Mouse (Mus musculus) liver, embryonic 11.5 days (tissue): ENCODE data around the gene Ucn. TPM values are rescaled to one million over a fixed set of nuclear protein-coding genes. Genes with fewer than 3 reads are reported as not detected.

ENCODE experiments used
- ATAC-seq: fragments of 200-750 bp; cut with Nextera tagmentation; replicated peaks from 2 replicates; pipeline ENCODE4 v1.8.0; 2017; ENCODE audit warnings: moderate number of reproducible peaks, mild to moderate bottlenecking, moderate TSS enrichment, moderate library complexity; ENCODE audit not compliant: low FRiP score
- DNase-seq: peaks from one replicate; pipeline ENCODE4 v3.0.0-alpha.2; 2017; ENCODE audit warnings: low spot score
- H3K27ac ChIP-seq: fragments of 300-500 bp; sonication (generic); 2 replicates; pipeline ENCODE4 v1.5.1; 2014; ENCODE audit warnings: mild to moderate bottlenecking, low read depth, low read length, control low read depth
- H3K27me3 ChIP-seq: fragments of 300-500 bp; sonication (generic); replicated peaks from 2 replicates; pipeline ENCODE4 v1.6.1; 2014; ENCODE audit warnings: low read length, mixed read lengths; ENCODE audit not compliant: control insufficient read depth, insufficient read depth
- H3K36me3 ChIP-seq: fragments of 300-500 bp; sonication (generic); 2 replicates; pipeline ENCODE4 v1.6.1; 2014; ENCODE audit warnings: mild to moderate bottlenecking, low read length, moderate library complexity, mixed read lengths; ENCODE audit not compliant: control insufficient read depth, insufficient read depth
- H3K4me1 ChIP-seq: fragments of 300-500 bp; sonication (generic); replicated peaks from 2 replicates; pipeline ENCODE4 v1.6.1; 2014; ENCODE audit warnings: low read length, mixed read lengths; ENCODE audit not compliant: control insufficient read depth, insufficient read depth
- H3K4me2 ChIP-seq: fragments of 300-500 bp; sonication (generic); 2 replicates; pipeline ENCODE4 v1.6.1; 2014; ENCODE audit warnings: mild to moderate bottlenecking, control low read depth, moderate library complexity
- H3K4me3 ChIP-seq: fragments of 300-500 bp; sonication (generic); 2 replicates; pipeline ENCODE4 v1.5.1; 2014; ENCODE audit warnings: low read depth, low read length, control low read depth
- H3K9ac ChIP-seq: fragments of 300-500 bp; sonication (generic); 2 replicates; pipeline ENCODE4 v1.6.1; 2014; ENCODE audit warnings: low read depth, low read length, control low read depth
- H3K9me3 ChIP-seq: fragments of 300-500 bp; sonication (generic); 2 replicates; pipeline ENCODE4 v1.6.1; 2016; ENCODE audit warnings: low read length, inconsistent platforms, mixed read lengths; ENCODE audit not compliant: control insufficient read depth
- WGBS: fragments of 180-500 bp; shearing (Covaris S2); extraction: QIAGEN DNeasy Blood & Tissue Kit; methylation state at CpG from one replicate; pipeline ENCODE4 v1.1.7; 2014; 5-methylcytosine and 5-hydroxymethylcytosine counted together
- polyA plus RNA-seq: library from polyadenylated mRNA; unstranded; fragments of >200 nt; fragmentation: Nextera tagmentation; extraction: Ambion mirVana; gene quantifications from 2 replicates; pipeline ENCODE4 v1.2.1, GENCODE M21; 2014

The Ucn gene
- polyA plus RNA-seq, 1 experiment from 2014 or later = not detected

- peaks cover 6% of the 10 kb centered on the region; the same call in 1 of the 2 replicates for H3K4me1 ChIP-seq
- H3K27ac ChIP-seq = no peak overlapping the region
- H3K4me3 ChIP-seq = peak overlapping the region; percentile 26
- DNase-seq = peak; percentile 37
- ATAC-seq = peak; percentile 33; the same call in 1 of the 2 replicates
- peaks cover 80% of the 10 kb centered on the region for H3K27me3 ChIP-seq
- H3K9ac ChIP-seq = no peak overlapping the region
- no peaks in the 10 kb centered on the region for H3K9me3 ChIP-seq
- peak overlapping the region; percentile 72 for H3K4me2 ChIP-seq
- WGBS = 1% methylated on average over 59 of the region's 59 CpGs
- H3K36me3 ChIP-seq = no peaks in the 10 kb centered on the region
Observed at GRCm38 (mm10) chr5:31094799-31095691, 43.6 kb downstream of the Ucn start.

- H3K36me3 ChIP-seq = no peaks in the 10 kb centered on the region
- H3K9me3 ChIP-seq = no peaks in the 10 kb centered on the region
- H3K27me3 ChIP-seq = peaks cover 88% of the 10 kb centered on the region
- no peak overlapping the region for H3K27ac ChIP-seq
- H3K9ac ChIP-seq = no peak overlapping the region
- ATAC-seq = no peak
- H3K4me1 ChIP-seq = peaks cover 6% of the 10 kb centered on the region; the same call in 1 of the 2 replicates
- H3K4me3 ChIP-seq = peak overlapping the region; percentile 26; the same call in 1 of the 2 replicates
- 3% methylated on average over 29 of the region's 29 CpGs for WGBS
- peak; percentile 39 for DNase-seq
- peak overlapping the region; percentile 72 for H3K4me2 ChIP-seq
Observed at GRCm38 (mm10) chr5:31094100-31094798, 44.4 kb downstream of the Ucn start.

GRCm38 (mm10) chr5:31093151-31094041, 45.2 kb downstream of the Ucn start:
- H3K4me1 ChIP-seq = peaks cover 6% of the 10 kb centered on the region; the same call in 1 of the 2 replicates
- WGBS = 2% methylated on average over 54 of the region's 54 CpGs
- peak; percentile 64 for DNase-seq
- H3K9me3 ChIP-seq = no peaks in the 10 kb centered on the region
- peak overlapping the region; percentile 46 for H3K4me3 ChIP-seq
- no peaks in the 10 kb centered on the region for H3K36me3 ChIP-seq
- peak; percentile 69 for ATAC-seq
- H3K27me3 ChIP-seq = peaks cover 89% of the 10 kb centered on the region
- H3K27ac ChIP-seq = no peak overlapping the region
- no peak overlapping the region for H3K9ac ChIP-seq
- peak overlapping the region; percentile 72 for H3K4me2 ChIP-seq

GRCm38 (mm10) chr5:31092231-31092975, 46.2 kb downstream of the Ucn start:
- Histone ChIP-seq H3K27ac (no peak overlapping the region), H3K9me3 (no peaks in the 10 kb centered on the region), H3K4me2 (peak overlapping the region; percentile 72), H3K27me3 (peaks cover 95% of the 10 kb centered on the region), H3K4me1 (peaks cover 6% of the 10 kb centered on the region; the same call in 1 of the 2 replicates), H3K4me3 (peak overlapping the region; percentile 46), H3K9ac (no peak overlapping the region), H3K36me3 (no peaks in the 10 kb centered on the region)
- ATAC-seq (no peak), DNase-seq (no peak)
- WGBS = 4% methylated on average over 42 of the region's 53 CpGs

Other genes with a start within 250 kb of the Ucn start
- gene Ost4, start 231.0 kb downstream of the Ucn start, polyA plus RNA-seq = 467 and 501 TPM in 2 replicates
- gene Emilin1, start 225.4 kb downstream of the Ucn start, polyA plus RNA-seq = 89.5 and 95.1 TPM in 2 replicates
- 58.6 and 60.2 TPM in 2 replicates for gene Khk, start 217.4 kb downstream of the Ucn start, polyA plus RNA-seq
- gene Cgref1, start 193.2 kb downstream of the Ucn start, polyA plus RNA-seq = 5.4 and 8.2 TPM in 2 replicates
- 111 and 118 TPM in 2 replicates for gene Preb, start 178.5 kb downstream of the Ucn start, polyA plus RNA-seq
- 0.04 TPM in 2 replicates for gene Tcf23, start 170.2 kb downstream of the Ucn start, polyA plus RNA-seq
- gene Atraid, start 90.5 kb downstream of the Ucn start, polyA plus RNA-seq = 68.5 and 72.4 TPM in 2 replicates
- 9.3 and 10.3 TPM in 2 replicates for gene Slc5a6, start 89.9 kb downstream of the Ucn start, polyA plus RNA-seq
- 65.0 and 66.0 TPM in 2 replicates for gene Cad, start 84.0 kb downstream of the Ucn start, polyA plus RNA-seq
- not detected in 2 replicates for gene Dnajc5g, start 32.5 kb downstream of the Ucn start, polyA plus RNA-seq
- gene Slc30a3, start 30.6 kb downstream of the Ucn start, polyA plus RNA-seq = 1.1 and 1.4 TPM in 2 replicates
- 0.43 TPM in 1 of 2 replicates, not detected in the other for gene Trim54, start 22.1 kb downstream of the Ucn start, polyA plus RNA-seq
- 40.9 and 50.4 TPM in 2 replicates for gene Mpv17, start 15.4 kb upstream of the Ucn start, polyA plus RNA-seq
- 0.64 and 1.5 TPM in 2 replicates for gene Gm29609, start 41.1 kb upstream of the Ucn start, polyA plus RNA-seq
- 77.2 and 79.5 TPM in 2 replicates for gene Gtf3c2, start 41.3 kb upstream of the Ucn start, polyA plus RNA-seq
- 87.6 and 94.7 TPM in 2 replicates for gene Snx17, start 54.4 kb upstream of the Ucn start, polyA plus RNA-seq
- gene Eif2b4, start 54.6 kb upstream of the Ucn start, polyA plus RNA-seq = 93.2 and 98.1 TPM in 2 replicates
- 4.7 and 6.2 TPM in 2 replicates for gene Zfp513, start 63.5 kb upstream of the Ucn start, polyA plus RNA-seq
- 220 and 242 TPM in 2 replicates for gene Ppm1g, start 81.9 kb upstream of the Ucn start, polyA plus RNA-seq
- 95.6 and 98.1 TPM in 2 replicates for gene Nrbp1, start 102.0 kb upstream of the Ucn start, polyA plus RNA-seq
- gene Gm9970, start 102.4 kb upstream of the Ucn start, polyA plus RNA-seq = 0.36 TPM in 1 of 2 replicates, not detected in the other
- 11.6 and 12.0 TPM in 2 replicates for gene Krtcap3, start 112.9 kb upstream of the Ucn start, polyA plus RNA-seq
- 15.3 and 17.4 TPM in 2 replicates for gene Ift172, start 152.3 kb upstream of the Ucn start, polyA plus RNA-seq
- 24.2 TPM in 2 replicates for gene Fndc4, start 157.3 kb upstream of the Ucn start, polyA plus RNA-seq
- gene Gckr, start 158.6 kb upstream of the Ucn start, polyA plus RNA-seq = 11.3 and 12.1 TPM in 2 replicates